In genomic region chr12:79750253-79751125, GRCm38 (mm10) we compare ENCODE assay signal across 8 mouse cellular contexts.
A peak's percentile ranks its signal among the peaks of the same experiment; 100 is the strongest.
DNase-seq lines count a peak whose midpoint lies in the region; ATAC-seq lines count a peak whose summit lies in the region.

No protein-coding gene starts in this region.

- H3K27me3 ChIP-seq in heart, embryonic 11.5 days (ENCODE audit: control insufficient read depth, insufficient read depth, low read length), result no peaks in the 10 kb centered on the region
- H3K27me3 ChIP-seq in limb, embryonic 11.5 days (ENCODE audit: control insufficient read depth, insufficient read depth, low read length), result no peaks in the 10 kb centered on the region
- no peaks in the 10 kb centered on the region for H3K27me3 ChIP-seq in midbrain, embryonic 11.5 days (ENCODE audit: control insufficient read depth, insufficient read depth, low read length)

- WGBS in heart, embryonic 11.5 days (ENCODE audit: insufficient replicate concordance), result 25% methylated on average over 10 of the region's 10 CpGs
- WGBS in limb, embryonic 11.5 days, result 14% methylated on average over 10 of the region's 10 CpGs
- 15% methylated on average over 10 of the region's 10 CpGs for WGBS in midbrain, embryonic 11.5 days

- DNase-seq in gastrocnemius, adult 18-20 months (ENCODE audit: low spot score), result peak; percentile 67
- DNase-seq in gastrocnemius, adult 8-10 months (ENCODE audit: low spot score in 2 of 2), result no peak
- DNase-seq in embryo, embryonic 10 days (ENCODE audit: low spot score), result peak; percentile 64
- peak; percentile 60 for DNase-seq in limb, embryonic 11.5 days (ENCODE audit: low spot score)
- no peak for DNase-seq in midbrain, embryonic 11.5 days (ENCODE audit: low spot score, missing footprints)
- DNase-seq in T-cell, adult 2 months (ENCODE audit: low spot score), result no peak
- no peak for DNase-seq in layer of hippocampus, postnatal 36 days

- peak overlapping the region; percentile 29; the same call in 1 of the 2 replicates for H3K9ac ChIP-seq in heart, embryonic 11.5 days (ENCODE audit: low read depth, low read length)
- H3K9ac ChIP-seq in limb, embryonic 11.5 days (ENCODE audit: low read length), result peak overlapping the region; percentile 3
- H3K9ac ChIP-seq in midbrain, embryonic 11.5 days (ENCODE audit: low read length), result peak overlapping the region; percentile 44

- ATAC-seq in heart, embryonic 11.5 days (replicated peaks; ENCODE audit: insufficient number of reproducible peaks, low FRiP score, low TSS enrichment), result peak; percentile 42; the same call in 1 of the 2 replicates
- peak; percentile 53; the same call in 1 of the 2 replicates for ATAC-seq in limb, embryonic 11.5 days (ENCODE audit: insufficient number of reproducible peaks, low FRiP score, low TSS enrichment, low read depth)
- peak; percentile 63 for ATAC-seq in midbrain, embryonic 11.5 days (ENCODE audit: low FRiP score)

- peak overlapping the region; percentile 43 for H3K4me2 ChIP-seq in heart, embryonic 11.5 days
- H3K4me2 ChIP-seq in limb, embryonic 11.5 days (ENCODE audit: low read depth, severe bottlenecking), result no peak overlapping the region
- peak overlapping the region; percentile 21; the same call in 1 of the 2 replicates for H3K4me2 ChIP-seq in midbrain, embryonic 11.5 days

- H3K4me1 ChIP-seq in heart, embryonic 11.5 days (ENCODE audit: control insufficient read depth, insufficient read depth, low read length), result peaks cover 45% of the 10 kb centered on the region
- peaks cover 37% of the 10 kb centered on the region for H3K4me1 ChIP-seq in limb, embryonic 11.5 days (ENCODE audit: control insufficient read depth, insufficient read depth, low read length)
- H3K4me1 ChIP-seq in midbrain, embryonic 11.5 days (ENCODE audit: control insufficient read depth, insufficient read depth, low read length), result peaks cover 48% of the 10 kb centered on the region

- no peaks in the 10 kb centered on the region for H3K9me3 ChIP-seq in heart, embryonic 11.5 days (replicated peaks; ENCODE audit: control insufficient read depth, low read length)
- no peaks in the 10 kb centered on the region for H3K9me3 ChIP-seq in limb, embryonic 11.5 days (ENCODE audit: control insufficient read depth, low read length)
- H3K9me3 ChIP-seq in midbrain, embryonic 11.5 days (ENCODE audit: control insufficient read depth, low read length), result no peaks in the 10 kb centered on the region

- peak overlapping the region; percentile 46 for H3K27ac ChIP-seq in heart, embryonic 11.5 days (ENCODE audit: low read depth, low read length)
- H3K27ac ChIP-seq in limb, embryonic 11.5 days (replicated peaks; ENCODE audit: low read depth, low read length), result peak overlapping the region; percentile 23
- peak overlapping the region; percentile 60 for H3K27ac ChIP-seq in midbrain, embryonic 11.5 days (ENCODE audit: low read depth, low read length)

- no peaks in the 10 kb centered on the region for H3K36me3 ChIP-seq in heart, embryonic 11.5 days (ENCODE audit: control insufficient read depth, insufficient read depth, low read length)
- no peaks in the 10 kb centered on the region for H3K36me3 ChIP-seq in limb, embryonic 11.5 days (ENCODE audit: control insufficient read depth, insufficient read depth, low read length)
- H3K36me3 ChIP-seq in midbrain, embryonic 11.5 days (ENCODE audit: control insufficient read depth, insufficient read depth, low read length), result no peaks in the 10 kb centered on the region

- H3K4me3 ChIP-seq in heart, embryonic 11.5 days (ENCODE audit: low read depth, low read length), result no peak overlapping the region
- H3K4me3 ChIP-seq in limb, embryonic 11.5 days (ENCODE audit: low read depth, low read length), result no peak overlapping the region
- H3K4me3 ChIP-seq in midbrain, embryonic 11.5 days (ENCODE audit: low read depth, low read length), result no peak overlapping the region

Comparison
In these comparisons a context has a peak if more than half of its experiments do, and no peak if none do; other contexts are left out.
1. DNase-seq: peak in gastrocnemius, adult 18-20 months (single experiment), embryo, embryonic 10 days (single experiment) and limb, embryonic 11.5 days (single experiment); none in gastrocnemius, adult 8-10 months (0 of 2), midbrain, embryonic 11.5 days (single experiment), T-cell, adult 2 months (single experiment) and layer of hippocampus, postnatal 36 days (0 of 2).
2. Peak in every context shown above with its lines, with median percentiles within 50 percentile points of each other: ATAC-seq, H3K27ac ChIP-seq and H3K9ac ChIP-seq.